Mouse (Mus musculus): ENCODE data around the gene Slc38a6. TPM values are rescaled to one million over a fixed set of nuclear protein-coding genes. Genes with fewer than 3 reads are reported as not detected.

The Slc38a6 gene
- total RNA-seq, 2 experiments from 2014 or later = 0.14 to 12.3 TPM

Other genes starting within 250 kb of the Slc38a6 start
- not detected in 2 replicates for gene Six1, start 232.9 kb upstream of the Slc38a6 start, total RNA-seq (2014; fragmentation: Nextera tagmentation)
- not detected in 2 replicates for gene Six1, start 232.9 kb upstream of the Slc38a6 start, total RNA-seq (2017)
- not detected in 2 replicates for gene Six4, start 173.3 kb upstream of the Slc38a6 start, total RNA-seq (2014; fragmentation: Nextera tagmentation)
- gene Six4, start 173.3 kb upstream of the Slc38a6 start, total RNA-seq (2017) = 0.19 TPM in 1 of 2 replicates, not detected in the other
- 18.2 and 20.9 TPM in 2 replicates for gene Mnat1, start 163.1 kb upstream of the Slc38a6 start, total RNA-seq (2014; fragmentation: Nextera tagmentation)
- gene Mnat1, start 163.1 kb upstream of the Slc38a6 start, total RNA-seq (2017) = 35.8 and 47.0 TPM in 2 replicates
- 36.4 and 40.6 TPM in 2 replicates for gene Trmt5, start 69 bp upstream of the Slc38a6 start, total RNA-seq (2014; fragmentation: Nextera tagmentation)
- gene Trmt5, start 69 bp upstream of the Slc38a6 start, total RNA-seq (2017) = 27.4 and 43.3 TPM in 2 replicates